Mouse (Mus musculus) layer of hippocampus, adult 18-20 months (tissue): ENCODE results near the gene Gm28038. TPM values are rescaled to one million over a fixed set of nuclear protein-coding genes. Genes with fewer than 3 reads are reported as not detected.

Source experiments
- DNase-seq, 2 experiments: peaks; one replicate each; pipeline ENCODE4 v3.0.0; 2022; ENCODE audit warnings: low spot score in 2 of 2
- total RNA-seq, 2 experiments: library from RNA; stranded (reverse); gene quantifications; 2 replicates each; pipeline ENCODE4 v1.2.3; 2021

The Gm28038 gene
- total RNA-seq, 2 experiments from 2014 or later = not detected

GRCm38 (mm10) chr2:30285004-30285403, 4.2 kb downstream of the Gm28038 start:
- no peak for DNase-seq

GRCm38 (mm10) chr2:30285416-30286181, 4.8 kb downstream of the Gm28038 start:
- DNase-seq = no peak

GRCm38 (mm10) chr2:30286192-30287026, 5.6 kb downstream of the Gm28038 start, which contains the start of the genes Dolk and Nup188:
Gene Dolk (minus strand): TSS chr2:30286334.
Gene Nup188 (plus strand): TSS chr2:30286397.
- peak; percentile 93 to 96 for DNase-seq

- DNase-seq = no peak
Measured at GRCm38 (mm10) chr2:30287027-30287373, 6.2 kb downstream of the Gm28038 start.

GRCm38 (mm10) chr2:30299525-30299924, 18.7 kb downstream of the Gm28038 start:
- no peak for DNase-seq

GRCm38 (mm10) chr2:30299966-30300365, 19.1 kb downstream of the Gm28038 start:
- DNase-seq = no peak

- DNase-seq = no peak
Measured at GRCm38 (mm10) chr2:30306087-30306486, 25.2 kb downstream of the Gm28038 start.

- DNase-seq = no peak
Measured at GRCm38 (mm10) chr2:30309351-30309750, 28.5 kb downstream of the Gm28038 start.

GRCm38 (mm10) chr2:30311481-30311880, 30.6 kb downstream of the Gm28038 start:
- DNase-seq = no peak

GRCm38 (mm10) chr2:30316136-30316535, 35.3 kb downstream of the Gm28038 start:
- no peak for DNase-seq

- peak; percentile 46 to 65 for DNase-seq
Measured at GRCm38 (mm10) chr2:30316955-30317354, 36.1 kb downstream of the Gm28038 start.

GRCm38 (mm10) chr2:30319260-30319659, 38.4 kb downstream of the Gm28038 start:
- DNase-seq = no peak

- no peak for DNase-seq
Measured at GRCm38 (mm10) chr2:30323111-30323510, 42.3 kb downstream of the Gm28038 start.

- no peak for DNase-seq
Measured at GRCm38 (mm10) chr2:30325296-30325695, 44.5 kb downstream of the Gm28038 start.

GRCm38 (mm10) chr2:30327276-30327675, 46.4 kb downstream of the Gm28038 start:
- no peak for DNase-seq

- DNase-seq = no peak
Measured at GRCm38 (mm10) chr2:30328791-30329190, 47.9 kb downstream of the Gm28038 start.

- DNase-seq = no peak
Measured at GRCm38 (mm10) chr2:30335324-30335723, 54.5 kb downstream of the Gm28038 start.

GRCm38 (mm10) chr2:30336174-30336915, 55.5 kb downstream of the Gm28038 start:
- DNase-seq = no peak

GRCm38 (mm10) chr2:30337179-30337578, 56.3 kb downstream of the Gm28038 start:
- no peak for DNase-seq

- DNase-seq = no peak
Measured at GRCm38 (mm10) chr2:30342061-30342460, 61.2 kb downstream of the Gm28038 start.

GRCm38 (mm10) chr2:30342544-30342943, 61.7 kb downstream of the Gm28038 start:
- DNase-seq = no peak
